Mouse (Mus musculus) cerebellum, adult 9-10 months (tissue): ENCODE results near the gene Hnrnpc.
"Not testable (repeated sequence)": the region's sequence is repeated elsewhere in the genome, so short reads cannot be mapped to it uniquely, and the experiment has no call there.

Experiments used
- DNase-seq: peaks from one replicate; pipeline ENCODE4 v3.0.0; 2022

The Hnrnpc gene

GRCm38 (mm10) chr14:52101285-52102157, 2.3 kb downstream of the Hnrnpc start:
- peak; percentile 26 for DNase-seq

GRCm38 (mm10) chr14:52100170-52100960, 3.5 kb downstream of the Hnrnpc start:
- DNase-seq, result no peak

- DNase-seq, result no peak
These were observed 4.3 kb downstream of the Hnrnpc start for GRCm38 (mm10) chr14:52099563-52099962.

GRCm38 (mm10) chr14:52098387-52098786, 5.4 kb downstream of the Hnrnpc start:
- not testable (repeated sequence) for DNase-seq

- not testable (repeated sequence) for DNase-seq
These were observed 6.6 kb downstream of the Hnrnpc start for GRCm38 (mm10) chr14:52097191-52097590.

GRCm38 (mm10) chr14:52094533-52094932, 9.3 kb downstream of the Hnrnpc start:
- no peak for DNase-seq

GRCm38 (mm10) chr14:52083083-52083482, 20.7 kb downstream of the Hnrnpc start:
- no peak for DNase-seq

GRCm38 (mm10) chr14:52071599-52072137, 32.2 kb downstream of the Hnrnpc start:
- no peak for DNase-seq

- no peak for DNase-seq
These were observed 37.7 kb downstream of the Hnrnpc start for GRCm38 (mm10) chr14:52066135-52066534.

GRCm38 (mm10) chr14:52061798-52062197, 42.0 kb downstream of the Hnrnpc start:
- peak; percentile 77 for DNase-seq

GRCm38 (mm10) chr14:52060800-52061199, 43.0 kb downstream of the Hnrnpc start:
- peak; percentile 99 for DNase-seq

- DNase-seq, result peak; percentile 88
These were observed 43.8 kb downstream of the Hnrnpc start for GRCm38 (mm10) chr14:52059982-52060381.

- not testable (repeated sequence) for DNase-seq
These were observed 51.1 kb downstream of the Hnrnpc start for GRCm38 (mm10) chr14:52052720-52053119.

GRCm38 (mm10) chr14:52045966-52046565, 57.8 kb downstream of the Hnrnpc start:
- no peak for DNase-seq

GRCm38 (mm10) chr14:52044901-52045678, 58.7 kb downstream of the Hnrnpc start:
- peak; percentile 78 for DNase-seq

- DNase-seq, result peak; percentile 68
These were observed 60.4 kb downstream of the Hnrnpc start for GRCm38 (mm10) chr14:52043446-52043845.

GRCm38 (mm10) chr14:52042359-52042758, 61.5 kb downstream of the Hnrnpc start, which contains the start of gene Olfr221:
Gene Olfr221, minus strand, starts transcription at chr14:52042459.
- not testable (repeated sequence) for DNase-seq

- DNase-seq, result no peak
These were observed 64.5 kb downstream of the Hnrnpc start for GRCm38 (mm10) chr14:52039332-52039731.

GRCm38 (mm10) chr14:52035926-52036325, 67.9 kb downstream of the Hnrnpc start:
- DNase-seq, result no peak

GRCm38 (mm10) chr14:52026342-52026741, 77.5 kb downstream of the Hnrnpc start:
- DNase-seq, result no peak

- DNase-seq, result no peak
These were observed 79.7 kb downstream of the Hnrnpc start for GRCm38 (mm10) chr14:52024133-52024532.
